23 mouse cellular contexts compared by ENCODE assay signal in genomic region chr2:50669297-50669696, GRCm38 (mm10).
DNase-seq lines count a peak whose midpoint lies in the region; ATAC-seq and TF ChIP-seq lines count a peak whose summit lies in the region.
"Had no signal": no experiment of that assay in that cellular context is flagged by ENCODE, and none has a peak within 500 bp of the region (broad histone marks: within the 10 kb centered on the region; RNA-seq: fewer than 3 reads in every experiment).

No protein-coding gene starts in this region.

- H3K4me3 ChIP-seq in liver, adult 2 months (ENCODE audit: insufficient read depth, low read depth, low read length), result no peak overlapping the region
- H3K4me3 ChIP-seq: forebrain, embryonic 10.5 days; forebrain, embryonic 13.5 days; heart, embryonic 13.5 days had no signal

- peak; percentile 62 for ATAC-seq in common myeloid progenitor, adult 5-6 weeks (replicated peaks; ENCODE audit: low read depth, poor library complexity, severe bottlenecking)
- ATAC-seq in megakaryocyte, adult 5-6 weeks (ENCODE audit: poor library complexity, severe bottlenecking), result peak; percentile 80
- no peak for ATAC-seq in megakaryocyte-erythroid progenitor cell, adult 5-6 weeks (replicated peaks; ENCODE audit: low FRiP score, low TSS enrichment, poor library complexity, severe bottlenecking)
- ATAC-seq: CD4-positive, CD25-positive, alpha-beta regulatory T cell, adult 4 months; forebrain, embryonic 13.5 days; forebrain, embryonic 16.5 days; hindbrain, postnatal 0 days; inflammation-experienced regulatory T-cells, adult 6 months; intestine, embryonic 16.5 days had no signal

- no peak for TF ChIP-seq CTCF in liver, adult 2 months (IDR thresholded peaks at IDR 0.05; ENCODE audit: low read depth, low read length)

- TF ChIP-seq POLR2A in liver, adult 2 months (IDR thresholded peaks at IDR 0.05; ENCODE audit: extremely low read depth, insufficient read depth, low read length), result no peak

- no peaks in the 10 kb centered on the region for H3K27me3 ChIP-seq in liver, adult 2 months (ENCODE audit: control insufficient read depth, insufficient read depth, low read length)
- H3K27me3 ChIP-seq: forebrain, embryonic 13.5 days; heart, embryonic 13.5 days had no signal

- peak; percentile 32 for DNase-seq in liver, adult 2 months (ENCODE audit: extremely low read depth, low read depth, low spot score)
- DNase-seq in liver, result no peak
- no peak for DNase-seq in cerebellum, adult 11 months
- DNase-seq: adrenal gland, adult 2 months; adrenal gland, postnatal 14 days; cerebellum, adult 2 months; cerebellum, adult 9-11 months; cerebellum, postnatal 36 days; gastrocnemius, postnatal 10 days; heart, postnatal 14 days; heart, postnatal 4 days had no signal

- H3K27ac ChIP-seq in liver, adult 2 months (replicated peaks; ENCODE audit: insufficient read depth, low read depth, low read length), result no peak overlapping the region
- H3K27ac ChIP-seq: forebrain, embryonic 10.5 days; forebrain, embryonic 13.5 days; heart, embryonic 13.5 days; hindbrain, embryonic 14.5 days; hindbrain, postnatal 0 days had no signal

- no peaks in the 10 kb centered on the region for H3K4me1 ChIP-seq in liver, adult 2 months (ENCODE audit: control insufficient read depth, insufficient read depth, low read length)
- H3K4me1 ChIP-seq: forebrain, embryonic 10.5 days; forebrain, embryonic 13.5 days; heart, embryonic 13.5 days had no signal

- no peaks in the 10 kb centered on the region for H3K36me3 ChIP-seq in liver, adult 2 months (ENCODE audit: control insufficient read depth, insufficient read depth, low read length)
- H3K36me3 ChIP-seq: forebrain, embryonic 10.5 days; heart, embryonic 13.5 days had no signal

- no peaks in the 10 kb centered on the region for H3K79me2 ChIP-seq in liver, adult 2 months (ENCODE audit: control insufficient read depth, insufficient read depth, low read length)

- H3K9ac ChIP-seq in liver, adult 2 months (ENCODE audit: low read depth, low read length), result no peak overlapping the region
- H3K9ac ChIP-seq: forebrain, embryonic 13.5 days; heart, embryonic 13.5 days; hindbrain, embryonic 14.5 days had no signal
